Mouse (Mus musculus) urinary bladder, postnatal 14 days (tissue): Measurements from ENCODE around the gene Brinp3.

Experiments
- DNase-seq: peaks from one replicate; pipeline ENCODE4 v3.0.0; 2021; ENCODE audit warnings: low spot score

Brinp3 gene

DNA sequence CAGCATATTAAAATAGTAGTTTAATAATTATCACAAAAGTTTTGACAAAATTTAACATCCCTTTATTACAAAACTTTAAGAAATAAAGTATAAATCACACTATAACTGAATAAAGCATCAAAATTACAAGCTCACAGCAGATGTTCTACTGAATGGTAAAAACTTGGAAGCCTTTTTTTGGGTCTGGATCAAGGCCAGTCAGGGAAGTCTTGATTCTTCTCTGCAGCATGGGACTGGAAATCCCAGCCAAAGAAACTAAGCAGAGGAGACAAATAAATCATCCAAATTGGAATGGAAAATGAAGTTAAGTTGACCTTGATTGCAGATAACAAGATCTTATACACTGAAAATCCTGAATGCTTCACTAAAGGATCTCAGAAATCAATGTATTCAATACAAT, 298.3 kb downstream of the Brinp3 start:
- DNase-seq = peak; percentile 17

GRCm38 (mm10) chr1:146799986-146800553, 305.5 kb downstream of the Brinp3 start:
- DNase-seq = no peak

GRCm38 (mm10) chr1:146801821-146802220, 307.3 kb downstream of the Brinp3 start:
- DNase-seq = no peak

GRCm38 (mm10) chr1:146807765-146808164, 313.2 kb downstream of the Brinp3 start:
- DNase-seq = no peak

- DNase-seq = no peak
These were observed 339.3 kb downstream of the Brinp3 start for GRCm38 (mm10) chr1:146833888-146834287.

- DNase-seq = no peak
These were observed 349.5 kb downstream of the Brinp3 start for GRCm38 (mm10) chr1:146844087-146844486.

DNA sequence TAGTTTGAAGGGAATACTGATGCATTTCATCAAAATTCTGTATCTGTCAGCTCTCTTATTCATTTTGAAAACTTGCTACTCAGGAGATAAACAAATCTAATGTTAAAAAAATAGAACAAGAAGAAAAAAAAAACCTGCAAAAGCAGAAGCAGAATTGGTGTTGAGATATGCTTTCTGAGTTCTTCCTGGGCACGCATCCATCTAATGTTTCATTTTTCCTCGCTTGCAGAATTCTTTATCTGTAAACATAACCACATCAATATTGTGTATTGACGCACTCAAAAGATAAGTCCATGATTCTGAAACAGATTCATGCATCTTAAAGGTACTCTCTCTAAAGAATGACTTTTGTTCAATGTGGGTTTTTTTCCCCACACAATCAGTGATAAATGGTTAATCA, 354.3 kb downstream of the Brinp3 start:
- no peak for DNase-seq

- no peak for DNase-seq
These were observed 355.6 kb downstream of the Brinp3 start for GRCm38 (mm10) chr1:146850147-146850546.

DNA sequence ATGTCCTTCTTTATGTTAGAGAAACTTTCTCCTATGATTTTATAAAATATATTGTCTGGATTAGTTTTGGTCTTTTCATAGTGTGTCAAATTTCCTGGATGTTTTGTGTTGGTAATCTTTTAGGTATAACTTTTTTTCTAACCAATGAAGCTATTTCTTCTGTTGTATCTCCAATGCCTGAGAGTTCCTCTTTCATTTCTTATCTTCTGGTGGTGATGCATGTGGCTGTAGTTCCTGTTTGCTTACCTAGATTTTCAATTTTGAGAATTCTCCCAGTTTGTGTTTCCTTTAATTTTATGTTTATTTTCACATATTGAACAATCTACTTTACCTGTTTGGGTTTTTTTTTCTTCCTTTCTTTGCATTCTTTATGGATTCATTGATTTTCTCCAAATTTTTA, 404.1 kb downstream of the Brinp3 start:
- no peak for DNase-seq

- no peak for DNase-seq
These were observed 407.1 kb downstream of the Brinp3 start for GRCm38 (mm10) chr1:146901691-146902090.

DNA sequence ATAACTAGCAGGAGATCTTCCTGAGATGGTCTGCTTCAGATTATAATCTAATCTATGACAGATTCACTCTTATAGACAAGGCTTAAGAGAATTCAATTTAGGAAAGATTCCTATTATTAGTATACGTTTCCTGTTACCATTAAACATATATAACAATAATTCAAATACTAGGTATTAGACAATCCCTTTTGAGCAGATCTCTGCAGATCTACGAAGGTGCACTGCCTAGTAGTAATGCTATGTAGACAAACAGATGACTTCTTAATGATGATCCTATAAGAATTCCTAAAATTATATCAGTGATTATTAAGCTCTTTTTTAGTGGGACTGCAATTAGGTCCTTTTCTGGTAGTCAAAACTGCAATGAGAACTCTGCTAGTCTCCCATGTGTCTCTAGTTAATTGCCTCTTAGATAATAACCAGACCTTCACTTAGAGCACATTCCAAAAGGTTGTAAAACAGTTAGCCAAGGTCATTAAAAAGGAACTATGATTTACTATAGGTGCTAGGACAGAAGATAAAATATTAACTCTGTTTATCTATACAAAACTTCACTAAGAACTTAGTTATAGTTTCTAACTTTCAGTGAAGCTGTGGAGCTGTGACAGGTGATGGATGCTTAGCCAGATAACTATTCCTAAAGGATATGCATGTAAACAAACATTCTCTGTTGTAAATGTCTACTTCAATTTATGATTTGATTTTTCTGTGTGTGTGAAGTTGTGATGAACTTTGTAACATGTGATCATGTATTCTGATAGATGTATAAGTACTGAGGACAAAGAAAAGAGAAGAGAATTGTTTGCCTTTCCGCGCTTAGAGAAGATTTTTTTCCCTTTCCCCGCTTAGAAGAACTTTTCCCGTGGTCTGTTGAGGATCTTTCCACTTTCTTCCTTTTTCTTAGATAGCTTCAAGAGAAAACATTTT, 445.2 kb downstream of the Brinp3 start:
- no peak for DNase-seq
